Mouse (Mus musculus): ENCODE results near the gene 1700001C19Rik. TPM values are rescaled to one million over a fixed set of nuclear protein-coding genes. Genes with fewer than 3 reads are reported as not detected.

Gene 1700001C19Rik
- total RNA-seq, 1 experiment: 0.85 TPM

DNA sequence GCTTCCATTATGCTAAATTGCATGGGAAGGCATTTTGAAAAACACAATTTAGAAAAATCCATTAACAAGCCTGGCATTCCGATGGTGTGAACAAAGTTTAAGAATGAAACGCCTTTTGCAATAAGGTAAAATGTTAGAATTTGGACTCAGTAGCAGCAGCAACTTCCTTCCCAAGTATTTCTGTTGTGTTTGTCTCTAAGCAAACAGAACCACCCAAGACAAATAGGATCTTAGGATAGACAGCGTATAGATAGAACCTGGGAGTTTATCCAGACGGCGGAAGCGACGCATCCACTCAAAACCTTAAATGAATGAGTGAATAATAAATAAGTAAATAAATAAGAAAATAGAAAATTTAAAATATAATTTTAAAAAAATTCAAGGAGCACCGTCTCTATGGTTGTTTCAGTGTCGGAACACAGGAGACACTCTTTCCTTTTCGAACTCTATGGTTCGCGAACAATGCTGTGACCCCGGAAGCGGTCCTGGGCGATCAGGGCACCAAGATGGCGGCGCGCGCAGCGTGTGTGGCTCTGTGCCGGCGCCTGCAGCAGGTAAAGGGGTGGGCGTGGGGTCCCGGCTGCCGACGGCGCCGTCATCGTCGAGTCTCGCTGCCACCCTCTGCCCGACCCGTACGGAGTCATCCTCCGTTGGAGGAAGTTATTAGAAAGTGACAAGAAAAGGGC is 68.6 kb downstream of the 1700001C19Rik start, which contains the start of gene Mrps10:
Mrps10 (plus strand) TSS at position 487 of the 686 bp plus-strand sequence.
- H3K9ac ChIP-seq (ENCODE audit: insufficient read depth, low read depth, low read length, poor library complexity, severe bottlenecking): peak within 1 kb of the TSS; percentile 77
- H3K4me3 ChIP-seq (ENCODE audit: insufficient read depth in 1 of 2, low read depth in 1 of 2, low read length in 2 of 2, poor library complexity in 1 of 2, severe bottlenecking in 1 of 2): peak within 1 kb of the TSS; percentile 74 to 96
- peak; percentile 88 for DNase-seq (ENCODE audit: low read depth, low spot score)
- H3K4me1 ChIP-seq (ENCODE audit: control insufficient read depth in 2 of 2, insufficient read depth in 2 of 2, low read length in 2 of 2, poor library complexity in 1 of 2): peaks cover 2 to 6% of the 10 kb centered on the region in 2 experiments; a peak in 1 of 4 replicates
- H3K36me3 ChIP-seq (ENCODE audit: control insufficient read depth, insufficient read depth, low read length, poor library complexity, severe bottlenecking): peaks cover 7% of the 10 kb centered on the region; the same call in 1 of the 2 replicates
- in situ Hi-C loops (cut with MboI; ENCODE audit: low sequenced_read_pairs in 2 of 2, unreplicated experiment in 2 of 2): no loop called here
- TF ChIP-seq HCFC1 (IDR thresholded peaks at IDR 0.05; ENCODE audit: borderline replicate concordance, insufficient read depth, low read length) (peak; percentile 72; the same call in 1 of the 2 replicates), MAFK (IDR thresholded peaks at IDR 0.05; ENCODE audit: insufficient read depth, low read depth, low read length) (no peak)
- no peaks in the 10 kb centered on the region for H3K9me3 ChIP-seq (ENCODE audit: control insufficient read depth, insufficient read depth, low read depth, low read length)
- 0 out of 2 replicates have a peak within 1 kb of the TSS, but pooled peaks have one; percentile 1 for H3K27ac ChIP-seq (ENCODE audit: insufficient read depth, low read depth, low read length, poor library complexity, severe bottlenecking)

Other genes with a start within 250 kb of the 1700001C19Rik start
- gene Mrps10, start 68.5 kb downstream of the 1700001C19Rik start, total RNA-seq (2012; rRNA removed): 55.8 and 65.1 TPM in 2 replicates
- not detected in 2 replicates for gene Guca1b, start 52.0 kb downstream of the 1700001C19Rik start, total RNA-seq (2012; rRNA removed)
- 10.7 and 12.2 TPM in 2 replicates for gene Guca1a, start 36.8 kb downstream of the 1700001C19Rik start, total RNA-seq (2012; rRNA removed)
- gene AI661453, start 761 bp downstream of the 1700001C19Rik start, total RNA-seq (2012; rRNA removed): 1.5 and 2.2 TPM in 2 replicates
- 40.0 and 58.6 TPM in 2 replicates for gene Taf8, start 64.9 kb upstream of the 1700001C19Rik start, total RNA-seq (2012; rRNA removed)
- gene Ccnd3, start 67.7 kb upstream of the 1700001C19Rik start, total RNA-seq (2012; rRNA removed): 125 and 131 TPM in 2 replicates
- gene Bysl, start 174.1 kb upstream of the 1700001C19Rik start, total RNA-seq (2012; rRNA removed): 51.5 and 51.8 TPM in 2 replicates
- gene Med20, start 174.2 kb upstream of the 1700001C19Rik start, total RNA-seq (2012; rRNA removed): 43.4 and 46.1 TPM in 2 replicates
- 4.9 and 5.4 TPM in 2 replicates for gene Gm20517, start 174.2 kb upstream of the 1700001C19Rik start, total RNA-seq (2012; rRNA removed)
- 10.0 and 15.5 TPM in 2 replicates for gene Usp49, start 193.3 kb upstream of the 1700001C19Rik start, total RNA-seq (2012; rRNA removed)

Measured in ES-E14 (cell line).